11 mouse cellular contexts compared by ENCODE assay signal in the genomic region with DNA sequence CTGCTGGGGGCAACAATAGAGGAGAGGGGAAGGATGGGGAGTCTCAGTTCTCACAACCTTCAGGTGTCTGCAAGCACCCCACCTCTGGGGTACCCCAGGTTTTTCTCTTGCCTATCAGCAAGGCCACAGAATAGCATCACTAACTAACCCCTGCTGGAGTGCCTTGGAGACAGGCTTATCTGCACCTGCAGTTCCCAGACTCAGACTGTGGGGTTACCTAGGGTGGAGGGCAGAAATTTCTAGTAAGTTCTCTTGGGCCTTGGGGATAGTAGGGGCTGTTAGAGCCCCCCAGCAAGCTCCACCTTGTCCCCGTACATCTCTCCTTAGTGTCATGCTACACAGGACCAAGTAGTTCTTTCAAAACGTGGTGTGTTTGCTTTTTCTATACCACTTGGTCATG.
DNase-seq lines count a peak whose midpoint lies in the region; ATAC-seq and TF ChIP-seq lines count a peak whose summit lies in the region.
"Had no signal": no experiment of that assay in that cellular context is flagged by ENCODE, and none has a peak within 500 bp of the region (broad histone marks: within the 10 kb centered on the region; RNA-seq: fewer than 3 reads in every experiment).

No protein-coding gene starts in this region.

- no peak overlapping the region for H3K4me3 ChIP-seq in intestine, embryonic 15.5 days (replicated peaks)
- H3K4me3 ChIP-seq in intestine, postnatal 0 days (ENCODE audit: low read depth, low read length): no peak overlapping the region
- no peak overlapping the region for H3K4me3 ChIP-seq in embryonic facial prominence, embryonic 11.5 days (ENCODE audit: low read depth, low read length)
- H3K4me3 ChIP-seq in hindbrain, embryonic 12.5 days: no peak overlapping the region

- H3K4me1 ChIP-seq in intestine, embryonic 15.5 days (replicated peaks): peaks cover 4% of the 10 kb centered on the region
- H3K4me1 ChIP-seq in intestine, postnatal 0 days (replicated peaks; ENCODE audit: control insufficient read depth, insufficient read depth, low read length): no peaks in the 10 kb centered on the region
- peaks cover 6% of the 10 kb centered on the region for H3K4me1 ChIP-seq in embryonic facial prominence, embryonic 11.5 days (ENCODE audit: control insufficient read depth, insufficient read depth, low read length)
- peaks cover 31% of the 10 kb centered on the region for H3K4me1 ChIP-seq in hindbrain, embryonic 12.5 days

- peaks cover 3% of the 10 kb centered on the region for H3K27me3 ChIP-seq in intestine, embryonic 15.5 days (replicated peaks)
- peaks cover 14% of the 10 kb centered on the region; the same call in 1 of the 2 replicates for H3K27me3 ChIP-seq in intestine, postnatal 0 days (replicated peaks; ENCODE audit: control insufficient read depth, insufficient read depth, low read length)
- no peaks in the 10 kb centered on the region for H3K27me3 ChIP-seq in embryonic facial prominence, embryonic 11.5 days (ENCODE audit: control insufficient read depth, insufficient read depth, low read length)
- H3K27me3 ChIP-seq in hindbrain, embryonic 12.5 days: peaks cover 92% of the 10 kb centered on the region
- H3K27me3 ChIP-seq: CH12.LX had no signal

- DNase-seq in embryonic facial prominence, embryonic 11.5 days (ENCODE audit: low spot score): no peak
- DNase-seq in adrenal gland, adult 18-20 months (ENCODE audit: low spot score in 2 of 2): no peak
- no peak for DNase-seq in ovary, adult 18-20 months (ENCODE audit: low spot score)
- no peak for DNase-seq in thymus, postnatal 25 days
- DNase-seq: heart, postnatal 36 days; thymus, postnatal 14 days had no signal

- no peak for TF ChIP-seq CTCF in intestine, postnatal 0 days (IDR thresholded peaks at IDR 0.05; ENCODE audit: low read depth)

- H3K27ac ChIP-seq in intestine, embryonic 15.5 days: no peak overlapping the region
- no peak overlapping the region for H3K27ac ChIP-seq in intestine, postnatal 0 days (ENCODE audit: low read depth, low read length)
- H3K27ac ChIP-seq in embryonic facial prominence, embryonic 11.5 days (replicated peaks; ENCODE audit: low read depth, low read length): no peak overlapping the region
- H3K27ac ChIP-seq in hindbrain, embryonic 12.5 days: 0 out of 2 replicates have a peak overlapping the region, but pooled peaks have one; percentile 52

- ATAC-seq in intestine, embryonic 15.5 days: no peak
- ATAC-seq in intestine, postnatal 0 days: no peak
- no peak for ATAC-seq in embryonic facial prominence, embryonic 11.5 days (replicated peaks; ENCODE audit: insufficient number of reproducible peaks, low FRiP score, low TSS enrichment, low read depth)
- ATAC-seq in hindbrain, embryonic 12.5 days (ENCODE audit: low FRiP score): no peak
- ATAC-seq in megakaryocyte-erythroid progenitor cell, adult 5-6 weeks (replicated peaks; ENCODE audit: low FRiP score, low TSS enrichment, poor library complexity, severe bottlenecking): peak; percentile 70

- H3K4me2 ChIP-seq in intestine, embryonic 15.5 days (replicated peaks): peak overlapping the region; percentile 35; the same call in 1 of the 2 replicates
- no peak overlapping the region for H3K4me2 ChIP-seq in intestine, postnatal 0 days (replicated peaks; ENCODE audit: low read depth)
- 0 out of 2 replicates have a peak overlapping the region, but pooled peaks have one; percentile 13 for H3K4me2 ChIP-seq in embryonic facial prominence, embryonic 11.5 days (ENCODE audit: low read depth, low read length)
- peak overlapping the region; percentile 9; the same call in 1 of the 2 replicates for H3K4me2 ChIP-seq in hindbrain, embryonic 12.5 days (replicated peaks)

- no peak overlapping the region for H3K9ac ChIP-seq in intestine, embryonic 15.5 days
- no peak overlapping the region for H3K9ac ChIP-seq in intestine, postnatal 0 days (ENCODE audit: low read depth, low read length)
- no peak overlapping the region for H3K9ac ChIP-seq in embryonic facial prominence, embryonic 11.5 days (replicated peaks; ENCODE audit: low read length)
- no peak overlapping the region for H3K9ac ChIP-seq in hindbrain, embryonic 12.5 days

- whole genome bisulfite sequencing in intestine, embryonic 15.5 days: 44% methylated on average over 2 of the region's 2 CpGs
- 53% methylated on average over 2 of the region's 2 CpGs for WGBS in intestine, postnatal 0 days
- WGBS in embryonic facial prominence, embryonic 11.5 days: 55% methylated on average over 2 of the region's 2 CpGs
- 21% methylated on average over 2 of the region's 2 CpGs for WGBS in hindbrain, embryonic 12.5 days

- H3K36me3 ChIP-seq in intestine, embryonic 15.5 days: no peaks in the 10 kb centered on the region
- no peaks in the 10 kb centered on the region for H3K36me3 ChIP-seq in intestine, postnatal 0 days (ENCODE audit: control insufficient read depth, insufficient read depth)
- H3K36me3 ChIP-seq in embryonic facial prominence, embryonic 11.5 days (replicated peaks; ENCODE audit: control insufficient read depth, insufficient read depth, low read depth, low read length): no peaks in the 10 kb centered on the region
- H3K36me3 ChIP-seq in hindbrain, embryonic 12.5 days: no peaks in the 10 kb centered on the region

- H3K9me3 ChIP-seq in intestine, embryonic 15.5 days: no peaks in the 10 kb centered on the region
- no peaks in the 10 kb centered on the region for H3K9me3 ChIP-seq in intestine, postnatal 0 days (ENCODE audit: control insufficient read depth)
- no peaks in the 10 kb centered on the region for H3K9me3 ChIP-seq in embryonic facial prominence, embryonic 11.5 days (replicated peaks; ENCODE audit: control insufficient read depth, low read length)
- no peaks in the 10 kb centered on the region for H3K9me3 ChIP-seq in hindbrain, embryonic 12.5 days (replicated peaks)
